Mouse (Mus musculus) hindbrain, embryonic 11.5 days (tissue): ENCODE data around the gene Exosc6. TPM values are rescaled to one million over a fixed set of nuclear protein-coding genes. Genes with fewer than 3 reads are reported as not detected.

Experiments used
- ATAC-seq: fragments of 200-750 bp; cut with Nextera tagmentation; 2 replicates; pipeline ENCODE4 v1.8.0; 2017; ENCODE audit warnings: mild to moderate bottlenecking, moderate TSS enrichment, moderate library complexity; ENCODE audit not compliant: low FRiP score
- DNase-seq: peaks from one replicate; pipeline ENCODE4 v3.0.0-alpha.2; 2015; ENCODE audit warnings: low spot score
- H3K27ac ChIP-seq: fragments of 300-500 bp; sonication (generic); 2 replicates; pipeline ENCODE4 v1.5.1; 2014; ENCODE audit warnings: mild to moderate bottlenecking, low read depth, low read length
- H3K27me3 ChIP-seq: fragments of 300-500 bp; sonication (generic); 2 replicates; pipeline ENCODE4 v1.6.1; 2014; ENCODE audit warnings: mild to moderate bottlenecking, low read length, moderate library complexity, mixed read lengths; ENCODE audit not compliant: control insufficient read depth, insufficient read depth
- H3K36me3 ChIP-seq: fragments of 300-500 bp; sonication (generic); 2 replicates; pipeline ENCODE4 v1.6.1; 2014; ENCODE audit warnings: mild to moderate bottlenecking, low read length, moderate library complexity, mixed read lengths; ENCODE audit not compliant: control insufficient read depth, insufficient read depth
- H3K4me1 ChIP-seq: fragments of 300-500 bp; sonication (generic); replicated peaks from 2 replicates; pipeline ENCODE4 v1.6.1; 2014; ENCODE audit warnings: low read length, mixed read lengths; ENCODE audit not compliant: control insufficient read depth, insufficient read depth
- H3K4me2 ChIP-seq: fragments of 300-500 bp; sonication (generic); replicated peaks from 2 replicates; pipeline ENCODE4 v1.6.1; 2014; ENCODE audit warnings: mild to moderate bottlenecking, low read depth, low read length
- H3K4me3 ChIP-seq: fragments of 300-500 bp; sonication (generic); 2 replicates; pipeline ENCODE4 v1.5.1; 2014; ENCODE audit warnings: low read depth, low read length
- H3K9ac ChIP-seq: fragments of 300-500 bp; sonication (generic); 2 replicates; pipeline ENCODE4 v1.6.1; 2014; ENCODE audit warnings: low read depth, low read length
- H3K9me3 ChIP-seq: fragments of 300-500 bp; sonication (generic); 2 replicates; pipeline ENCODE4 v1.6.1; 2016; ENCODE audit warnings: low read length; ENCODE audit not compliant: control insufficient read depth
- WGBS: fragments of 180-500 bp; shearing (Covaris S2); extraction: QIAGEN DNeasy Blood & Tissue Kit; methylation state at CpG from one replicate; pipeline ENCODE4 v1.1.7; 2014; 5-methylcytosine and 5-hydroxymethylcytosine counted together
- polyA plus RNA-seq: library from polyadenylated mRNA; unstranded; fragments of >200 nt; fragmentation: Nextera tagmentation; extraction: Ambion mirVana; gene quantifications from 2 replicates; pipeline ENCODE4 v1.2.1, GENCODE M21; 2014

Exosc6 gene
- polyA plus RNA-seq, 1 experiment from 2014 or later = 15.0 TPM

- Histone ChIP-seq H3K4me1 (peaks cover 9% of the 10 kb centered on the region), H3K4me2 (peak overlapping the region; percentile 57), H3K27me3 (no peaks in the 10 kb centered on the region), H3K9ac (peak overlapping the region; percentile 77), H3K9me3 (no peaks in the 10 kb centered on the region), H3K36me3 (no peaks in the 10 kb centered on the region), H3K27ac (peak overlapping the region; percentile 81), H3K4me3 (peak overlapping the region; percentile 77)
- 6% methylated on average over 37 of the region's 37 CpGs for WGBS
- peak; percentile 97 for DNase-seq
- ATAC-seq = peak; percentile 99
These were observed 22.5 kb upstream of the Exosc6 start for GRCm38 (mm10) chr8:111033482-111034215.

- no peaks in the 10 kb centered on the region for H3K27me3 ChIP-seq
- peaks cover 9% of the 10 kb centered on the region for H3K4me1 ChIP-seq
- WGBS = 26% methylated on average over 12 of the region's 12 CpGs
- H3K4me3 ChIP-seq = peak overlapping the region; percentile 77
- ATAC-seq (peak; percentile 44; the same call in 1 of the 2 replicates), DNase-seq (peak; percentile 61)
- peak overlapping the region; percentile 57 for H3K4me2 ChIP-seq
- peak overlapping the region; percentile 81 for H3K27ac ChIP-seq
- no peaks in the 10 kb centered on the region for H3K9me3 ChIP-seq
- H3K36me3 ChIP-seq = peaks cover 2% of the 10 kb centered on the region; the same call in 1 of the 2 replicates
- H3K9ac ChIP-seq = peak overlapping the region; percentile 77
These were observed 21.9 kb upstream of the Exosc6 start for GRCm38 (mm10) chr8:111034276-111034675.

DNA sequence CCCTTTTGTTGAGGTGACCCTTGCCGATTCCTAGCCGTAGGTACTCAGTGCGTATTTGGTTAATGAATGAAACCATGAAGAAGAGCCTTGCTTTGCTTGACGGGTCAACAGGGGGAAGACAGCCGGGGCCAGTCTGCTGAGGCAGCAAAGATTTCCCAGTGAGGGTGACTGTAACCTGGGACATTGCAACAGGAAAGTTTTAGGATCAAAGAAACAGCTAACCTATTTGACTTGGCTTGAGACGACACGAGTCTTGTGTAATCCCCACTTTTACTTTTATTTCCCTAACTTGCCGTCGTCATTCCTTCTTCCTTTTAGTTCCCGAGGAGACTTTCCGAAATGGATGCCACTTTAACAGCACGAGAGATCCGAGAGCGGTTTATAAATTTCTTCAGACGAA, 19.5 kb upstream of the Exosc6 start:
- H3K9me3 ChIP-seq = no peaks in the 10 kb centered on the region

DNA sequence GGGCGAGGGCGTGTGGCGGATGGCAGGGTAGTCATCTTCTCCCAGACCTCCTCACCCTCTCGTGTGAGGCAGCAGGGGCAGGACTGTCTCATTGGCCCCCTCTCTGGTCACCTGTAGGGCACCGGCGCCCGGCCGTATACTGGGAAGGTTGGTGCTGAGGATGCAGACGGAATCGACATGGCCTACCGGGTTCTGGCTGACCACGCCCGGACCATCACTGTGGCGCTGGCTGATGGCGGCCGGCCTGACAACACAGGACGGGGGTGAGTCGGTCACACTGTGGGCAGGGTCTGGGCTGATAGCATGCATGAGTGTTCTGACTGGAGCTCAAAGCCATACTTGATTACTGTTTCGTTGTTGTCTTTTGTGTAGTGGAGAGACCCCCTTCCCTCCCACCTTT, 13.6 kb upstream of the Exosc6 start:
- Histone ChIP-seq H3K9me3 (no peaks in the 10 kb centered on the region), H3K27me3 (no peaks in the 10 kb centered on the region), H3K9ac (no peak overlapping the region), H3K4me3 (no peak overlapping the region), H3K27ac (no peak overlapping the region), H3K4me1 (no peaks in the 10 kb centered on the region), H3K36me3 (peaks cover 38% of the 10 kb centered on the region), H3K4me2 (no peak overlapping the region)
- WGBS = 93% methylated on average over 19 of the region's 19 CpGs
- no peak for DNase-seq
- no peak for ATAC-seq

More for the DNA sequence above, 19.5 kb upstream of the Exosc6 start:
- H3K9ac ChIP-seq = no peak overlapping the region
- no peaks in the 10 kb centered on the region for H3K27me3 ChIP-seq
- no peak overlapping the region for H3K4me2 ChIP-seq
- peaks cover 12% of the 10 kb centered on the region; the same call in 1 of the 2 replicates for H3K36me3 ChIP-seq
- 93% methylated on average over 15 of the region's 15 CpGs for WGBS
- peaks cover 9% of the 10 kb centered on the region for H3K4me1 ChIP-seq
- no peak overlapping the region for H3K4me3 ChIP-seq
- no peak overlapping the region for H3K27ac ChIP-seq
- ATAC-seq (no peak), DNase-seq (no peak)

GRCm38 (mm10) chr8:111044003-111044734, 12.0 kb upstream of the Exosc6 start:
- Histone ChIP-seq H3K27me3 (no peaks in the 10 kb centered on the region), H3K27ac (no peak overlapping the region), H3K4me1 (no peaks in the 10 kb centered on the region), H3K9ac (no peak overlapping the region), H3K4me3 (no peak overlapping the region), H3K4me2 (no peak overlapping the region), H3K9me3 (no peaks in the 10 kb centered on the region), H3K36me3 (peaks cover 40% of the 10 kb centered on the region)
- ATAC-seq (no peak), DNase-seq (peak; percentile 27)
- WGBS = 48% methylated on average over 2 of the region's 2 CpGs

- DNase-seq (no peak), ATAC-seq (no peak)
- no peak overlapping the region for H3K4me2 ChIP-seq
- no peaks in the 10 kb centered on the region for H3K4me1 ChIP-seq
- H3K27ac ChIP-seq = no peak overlapping the region
- no peaks in the 10 kb centered on the region for H3K27me3 ChIP-seq
- H3K9ac ChIP-seq = no peak overlapping the region
- 97% methylated on average over 2 of the region's 2 CpGs for WGBS
- no peak overlapping the region for H3K4me3 ChIP-seq
- no peaks in the 10 kb centered on the region for H3K9me3 ChIP-seq
- H3K36me3 ChIP-seq = peaks cover 38% of the 10 kb centered on the region
These were observed 7.4 kb upstream of the Exosc6 start for GRCm38 (mm10) chr8:111048694-111049093.

DNA sequence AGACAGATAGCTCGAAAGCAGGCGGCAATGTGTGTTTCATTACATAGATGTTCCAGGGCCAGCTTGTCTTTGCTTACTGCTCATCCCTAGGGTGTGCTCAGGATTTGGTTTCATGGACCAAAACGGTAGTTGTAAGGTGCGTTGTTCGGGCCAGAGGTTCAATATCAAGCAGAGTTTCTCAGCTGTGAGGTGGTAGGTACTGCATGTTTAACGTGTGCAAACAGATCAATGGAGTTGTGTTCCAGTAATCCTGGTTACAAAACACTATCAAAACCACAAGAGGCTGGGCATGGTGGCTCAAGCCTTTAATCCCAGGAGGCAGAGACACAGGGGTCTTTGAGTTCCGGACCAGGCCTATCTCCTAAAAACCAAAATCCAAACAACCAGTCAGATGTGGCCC, 7.0 kb upstream of the Exosc6 start:
- WGBS = over 99% methylated on average over 7 of the region's 7 CpGs
- ATAC-seq (no peak), DNase-seq (no peak)
- no peak overlapping the region for H3K4me2 ChIP-seq
- no peaks in the 10 kb centered on the region for H3K9me3 ChIP-seq
- H3K4me1 ChIP-seq = no peaks in the 10 kb centered on the region
- no peak overlapping the region for H3K4me3 ChIP-seq
- H3K9ac ChIP-seq = no peak overlapping the region
- H3K36me3 ChIP-seq = peaks cover 40% of the 10 kb centered on the region
- H3K27ac ChIP-seq = no peak overlapping the region
- no peaks in the 10 kb centered on the region for H3K27me3 ChIP-seq

GRCm38 (mm10) chr8:111053827-111054518, 2.2 kb upstream of the Exosc6 start:
- H3K4me3 ChIP-seq = no peak overlapping the region
- no peak overlapping the region for H3K27ac ChIP-seq
- DNase-seq (no peak), ATAC-seq (no peak)
- H3K36me3 ChIP-seq = peaks cover 32% of the 10 kb centered on the region
- no peaks in the 10 kb centered on the region for H3K9me3 ChIP-seq
- no peak overlapping the region for H3K4me2 ChIP-seq
- 94% methylated on average over 12 of the region's 12 CpGs for WGBS
- no peak overlapping the region for H3K9ac ChIP-seq
- H3K27me3 ChIP-seq = no peaks in the 10 kb centered on the region
- peaks cover 8% of the 10 kb centered on the region for H3K4me1 ChIP-seq
